Mouse (Mus musculus) Patski (cell line): ENCODE measurements at regions not wholly inside any gene's neighbourhood (a gene's known extent, or its start where the extent isn't known, plus 50 kb on each side); places are given as distances from the start of the nearest gene placed in this dataset.

Experiments
- ATAC-seq: fragments of 100-300 bp; one replicate; pipeline ENCODE4 v1.8.0; 2021
- CTCF ChIA-PET: fragments of 350-600 bp; sonication (Branson Sonifier 250); formaldehyde crosslinking; loops from one replicate; lab custom pipeline; 2022; ENCODE audit warnings: inconsistent platforms; lab: Charles Lee
- POLR2A ChIA-PET: fragments of 350-600 bp; sonication (Branson Sonifier 250); formaldehyde crosslinking; loops from one replicate; lab custom pipeline; 2022; ENCODE audit warnings: antibody characterized with exemption, inconsistent platforms; lab: Charles Lee
- DNase-seq: peaks from one replicate; pipeline ENCODE4 v3.0.0-alpha.2; 2011; ENCODE audit warnings: low read depth, low spot score
- H3K27me3 ChIP-seq: fragments of 371-371 bp; one replicate; pipeline ENCODE4 v1.5.1; 2021
- CTCF ChIP-seq: fragments of 100-300 bp; IDR thresholded peaks from one replicate; pipeline ENCODE4 v1.5.1; 2021
- in situ Hi-C: fragments of 300-500 bp; cut with MboI; formaldehyde crosslinking; loops from 3 replicates; pipeline ENCODE4 v1.11.1; 2018; ENCODE audit warnings: low pct_unique_long_range_greater_than_20kb, mixed read lengths

- POLR2A ChIA-PET = no interaction called here
- CTCF ChIA-PET = interaction anchor here (1.2 kb wide), 1 partner anchor 21 kb away, joined by 3 read pairs; no protein-coding TSS in a partner anchor
- H3K27me3 ChIP-seq = no peaks in the 10 kb centered on the region
- ATAC-seq (no peak), DNase-seq (no peak)
- no peak for TF ChIP-seq CTCF
- in situ Hi-C loops = no loop called here
These were observed 63.9 kb downstream of the Tmco5 start for GRCm38 (mm10) chr2:116942321-116942791.

- no peaks in the 10 kb centered on the region for H3K27me3 ChIP-seq
- POLR2A ChIA-PET = interaction anchor here (0.8 kb wide), 1 partner anchor 34 kb away, joined by 3 read pairs; no protein-coding TSS in a partner anchor
- no peak for TF ChIP-seq CTCF
- CTCF ChIA-PET = interaction anchor here (1.4 kb wide), 1 partner anchor 18 kb away, joined by 3 read pairs; no protein-coding TSS in a partner anchor
- no peak for DNase-seq
- no peak for ATAC-seq
- in situ Hi-C loops = no loop called here
These were observed 70.0 kb downstream of the Tmco5 start for GRCm38 (mm10) chr2:116948538-116948937.

GRCm38 (mm10) chr2:116949741-116950140 is 71.2 kb downstream of the Tmco5 start:
- ChIA-PET CTCF (no interaction called here), POLR2A (no interaction called here)
- no peak for TF ChIP-seq CTCF
- DNase-seq = no peak
- no peak for ATAC-seq
- no peaks in the 10 kb centered on the region for H3K27me3 ChIP-seq
- in situ Hi-C loops = no loop called here

- in situ Hi-C loops = no loop called here
- DNase-seq (no peak), ATAC-seq (no peak)
- no peaks in the 10 kb centered on the region for H3K27me3 ChIP-seq
- no peak for TF ChIP-seq CTCF
- ChIA-PET CTCF (no interaction called here), POLR2A (no interaction called here)
These were observed 71.7 kb downstream of the Tmco5 start for GRCm38 (mm10) chr2:116950154-116950553.

- TF ChIP-seq CTCF = no peak
These were observed 73.0 kb downstream of the Tmco5 start for GRCm38 (mm10) chr2:116951481-116951880.

GRCm38 (mm10) chr2:116954280-116954679 is 75.8 kb downstream of the Tmco5 start:
- CTCF ChIA-PET = no interaction called here
- H3K27me3 ChIP-seq = no peaks in the 10 kb centered on the region
- ATAC-seq = no peak
- POLR2A ChIA-PET = no interaction called here
- in situ Hi-C loops = no loop called here
- DNase-seq = no peak
- no peak for TF ChIP-seq CTCF

More at GRCm38 (mm10) chr2:116951481-116951880, 73.0 kb downstream of the Tmco5 start:
- no peak for DNase-seq
- ChIA-PET CTCF (no interaction called here), POLR2A (no interaction called here)
- in situ Hi-C loops = no loop called here
- ATAC-seq = no peak
- H3K27me3 ChIP-seq = no peaks in the 10 kb centered on the region

- TF ChIP-seq CTCF = no peak
- CTCF ChIA-PET = no interaction called here
- DNase-seq (no peak), ATAC-seq (no peak)
- POLR2A ChIA-PET = no interaction called here
- in situ Hi-C loops = no loop called here
- no peaks in the 10 kb centered on the region for H3K27me3 ChIP-seq
These were observed 76.4 kb downstream of the Tmco5 start for GRCm38 (mm10) chr2:116954896-116955295.

GRCm38 (mm10) chr2:116963116-116963873 is 84.8 kb downstream of the Tmco5 start:
- no peak for TF ChIP-seq CTCF

GRCm38 (mm10) chr2:116966266-116966665 is 87.8 kb downstream of the Tmco5 start:
- TF ChIP-seq CTCF = no peak
- POLR2A ChIA-PET = interaction anchor here (0.5 kb wide), 1 partner anchor 127 kb away, joined by 4 read pairs; no protein-coding TSS in a partner anchor
- CTCF ChIA-PET = interaction anchor here (1.1 kb wide), 1 partner anchor 18 kb away, joined by 3 read pairs; no protein-coding TSS in a partner anchor
- no peak for DNase-seq
- no peaks in the 10 kb centered on the region for H3K27me3 ChIP-seq
- ATAC-seq = no peak
- in situ Hi-C loops = no loop called here

More at GRCm38 (mm10) chr2:116963116-116963873, 84.8 kb downstream of the Tmco5 start:
- DNase-seq (no peak), ATAC-seq (no peak)
- in situ Hi-C loops = loop anchor here (5.0 kb wide), 1 partner anchor 46 kb away; no protein-coding TSS in a partner anchor
- no peaks in the 10 kb centered on the region for H3K27me3 ChIP-seq
- POLR2A ChIA-PET = no interaction called here
- CTCF ChIA-PET = no interaction called here

GRCm38 (mm10) chr2:116971666-116972613 is 93.4 kb downstream of the Tmco5 start:
- ChIA-PET CTCF (interaction anchor here (0.9 to 1.1 kb wide), 4 partner anchors 12 to 148 kb away, joined by 3 to 5 read pairs (median 3); no protein-coding TSS in a partner anchor), POLR2A (interaction anchor here (0.6 to 0.7 kb wide), 2 partner anchors 67 to 115 kb away, joined by 3 read pairs; no protein-coding TSS in a partner anchor)
- H3K27me3 ChIP-seq = no peaks in the 10 kb centered on the region
- no peak for TF ChIP-seq CTCF
- ATAC-seq (no peak), DNase-seq (no peak)
- in situ Hi-C loops = loop anchor here (5.0 kb wide), 1 partner anchor 150 kb away; the partner anchor contains the start of gene Spred1
